Mouse (Mus musculus): ENCODE results near the gene Zmym4.

Gene Zmym4

GRCm38 (mm10) chr4:126927701-126928100 lies 40.2 kb downstream of the Zmym4 start:
- DNase-seq = no peak

DNA sequence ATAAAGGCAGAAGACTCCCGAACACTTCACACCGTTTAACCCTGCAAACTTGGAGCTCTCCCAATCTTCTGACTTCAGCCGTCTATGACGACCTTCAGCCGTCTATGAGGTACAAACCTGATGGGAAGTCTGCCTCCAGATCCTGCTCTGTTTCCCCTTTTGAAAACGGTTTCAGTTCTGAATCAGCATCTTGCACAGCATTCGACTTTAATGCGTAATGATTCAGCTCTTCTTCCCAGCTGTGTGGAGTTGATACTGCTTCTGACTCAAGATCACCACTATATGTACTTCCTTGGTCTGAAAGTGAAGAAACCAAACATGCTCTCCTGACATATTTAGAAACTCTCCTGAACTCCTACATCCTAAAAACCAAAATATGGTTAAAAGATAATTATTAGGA lies 78.1 kb downstream of the Zmym4 start:
- no peak for DNase-seq

DNA sequence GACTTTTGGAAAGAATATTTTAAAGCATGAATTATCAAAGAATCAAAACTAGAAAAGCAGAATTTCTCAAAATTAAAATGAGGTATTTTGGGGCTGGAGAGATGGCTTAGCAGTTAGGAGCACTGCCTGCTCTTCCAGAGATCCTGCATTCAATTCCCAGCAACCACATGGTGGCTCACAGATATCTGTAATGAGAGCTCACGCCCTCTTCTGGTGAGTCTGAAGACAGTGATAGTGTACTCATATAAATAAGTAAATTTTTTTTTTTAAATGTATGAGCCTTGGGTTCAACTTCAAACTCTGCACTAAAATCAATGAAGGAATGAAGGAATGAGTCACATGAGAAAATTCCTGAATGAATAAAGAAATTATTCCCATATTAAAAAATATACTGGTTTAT lies 82.0 kb downstream of the Zmym4 start:
- DNase-seq = no peak

- no peak for DNase-seq
Observed at GRCm38 (mm10) chr4:126883602-126884001, 84.3 kb downstream of the Zmym4 start.

GRCm38 (mm10) chr4:126879560-126880275 lies 88.2 kb downstream of the Zmym4 start:
- DNase-seq = no peak

GRCm38 (mm10) chr4:126872717-126873116 lies 95.2 kb downstream of the Zmym4 start:
- no peak for DNase-seq

- no peak for DNase-seq
Observed at GRCm38 (mm10) chr4:126868699-126869098, 99.2 kb downstream of the Zmym4 start.

DNA sequence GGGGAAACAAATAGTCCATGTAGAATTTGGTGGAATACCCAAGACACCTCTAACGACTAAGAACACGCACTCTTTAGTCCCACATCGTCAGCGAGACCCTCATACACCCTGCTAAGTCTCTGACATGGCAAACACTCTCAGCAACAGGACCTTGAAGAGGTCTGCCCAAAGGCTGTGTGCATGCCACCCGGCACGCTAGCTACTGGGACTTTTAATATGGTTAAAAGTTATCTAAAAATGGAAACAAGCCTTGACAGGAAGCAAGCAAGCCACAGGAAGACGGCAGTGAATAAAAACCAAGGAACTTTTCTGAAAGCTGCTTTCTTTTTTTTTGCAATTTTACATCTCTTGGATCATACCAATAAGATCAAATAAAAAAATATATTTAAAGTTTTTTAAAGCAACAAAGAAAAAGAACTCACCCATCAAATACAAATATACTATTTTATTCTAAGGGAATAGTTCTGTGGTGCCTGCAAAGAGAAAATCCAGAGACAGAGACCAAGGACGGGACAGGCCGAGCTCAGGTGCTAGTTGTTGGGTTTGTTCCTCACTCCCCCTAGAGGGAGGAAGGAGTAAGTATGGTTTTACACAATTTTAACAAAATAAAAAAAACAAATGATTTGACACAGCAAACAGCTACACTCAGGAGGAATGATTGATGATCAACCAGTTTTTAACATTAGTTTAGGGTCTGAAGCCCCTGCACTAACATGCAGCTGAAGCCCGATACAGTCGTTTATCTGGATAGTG lies 106.2 kb downstream of the Zmym4 start:
- no peak for DNase-seq

- no peak for DNase-seq
Observed at GRCm38 (mm10) chr4:126860268-126860986, 107.5 kb downstream of the Zmym4 start.

- DNase-seq = no peak
Observed at GRCm38 (mm10) chr4:126852971-126853370, 115.0 kb downstream of the Zmym4 start.

GRCm38 (mm10) chr4:126850778-126851080 lies 117.2 kb downstream of the Zmym4 start:
- DNase-seq = no peak

GRCm38 (mm10) chr4:126850019-126850777 lies 117.7 kb downstream of the Zmym4 start:
- DNase-seq = no peak

GRCm38 (mm10) chr4:126846971-126847370 lies 121.0 kb downstream of the Zmym4 start:
- DNase-seq = no peak

DNA sequence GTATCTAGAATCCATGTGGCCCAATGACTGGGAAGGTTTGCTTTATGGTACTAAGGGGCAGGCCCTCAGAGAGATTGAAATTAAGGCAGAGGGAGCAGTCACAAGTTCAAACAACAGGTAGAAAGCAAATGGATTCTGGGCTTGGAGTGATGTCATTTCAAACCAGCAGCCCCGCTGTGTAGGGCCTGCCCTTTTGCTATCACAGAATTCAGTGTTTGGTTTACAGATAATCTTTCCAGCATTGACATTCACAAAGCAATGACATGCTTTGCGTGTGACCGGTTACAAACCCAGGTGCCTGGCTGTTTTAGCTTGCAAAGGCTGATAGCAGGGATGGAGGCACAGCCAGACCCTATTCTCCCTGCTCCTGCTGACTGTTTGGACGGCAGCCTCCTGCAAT lies 122.3 kb downstream of the Zmym4 start:
- DNase-seq = no peak

DNA sequence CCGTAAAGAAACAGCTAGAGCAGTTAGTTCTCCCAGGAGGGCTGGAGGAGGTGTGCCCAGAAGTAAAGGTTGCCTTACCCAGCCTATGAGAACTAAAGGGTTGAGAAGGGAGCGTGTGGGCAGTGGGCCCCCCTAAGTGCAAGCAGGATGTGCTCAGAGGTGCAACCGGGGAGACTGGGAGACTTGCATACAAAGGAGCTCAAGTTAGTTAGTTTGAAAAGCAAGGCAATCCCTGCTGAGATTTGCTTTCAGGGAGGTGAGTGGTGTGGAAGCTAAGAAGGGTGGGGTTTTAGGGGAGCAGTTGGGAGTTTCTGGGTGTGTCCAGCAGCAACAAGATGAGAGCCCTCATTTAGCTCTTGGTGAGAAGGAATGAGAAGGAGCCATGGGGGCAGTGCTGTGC lies 125.0 kb downstream of the Zmym4 start:
- DNase-seq = no peak

DNA sequence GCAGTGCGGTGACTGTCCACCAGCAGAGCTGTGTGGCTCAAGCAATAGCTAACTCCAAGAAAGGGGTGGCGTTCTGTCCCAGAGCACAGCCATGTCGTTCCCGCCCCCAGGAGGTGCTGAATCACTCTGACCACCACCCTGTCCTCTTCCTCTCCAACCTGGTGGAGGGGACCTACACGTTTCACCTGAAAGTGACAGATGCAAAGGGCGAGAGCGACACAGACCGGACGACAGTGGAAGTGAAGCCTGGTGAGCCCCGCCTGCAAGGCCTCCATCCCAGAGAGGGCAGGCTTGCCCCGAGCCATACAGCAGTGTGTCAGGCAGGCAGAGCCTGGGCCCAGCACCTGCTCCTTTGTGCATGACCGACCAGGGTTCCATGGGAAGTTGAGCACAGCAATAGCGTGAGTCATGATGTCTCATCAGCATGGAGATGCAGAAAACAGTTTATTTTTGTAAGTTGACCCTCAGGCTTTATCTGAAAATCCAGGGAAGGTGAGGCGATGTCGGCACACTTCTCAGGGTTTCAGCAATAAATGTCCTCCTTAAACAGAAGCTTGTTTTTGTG lies 126.9 kb downstream of the Zmym4 start:
- DNase-seq = no peak

GRCm38 (mm10) chr4:126839873-126840272 lies 128.1 kb downstream of the Zmym4 start:
- DNase-seq = peak; percentile 72

DNA sequence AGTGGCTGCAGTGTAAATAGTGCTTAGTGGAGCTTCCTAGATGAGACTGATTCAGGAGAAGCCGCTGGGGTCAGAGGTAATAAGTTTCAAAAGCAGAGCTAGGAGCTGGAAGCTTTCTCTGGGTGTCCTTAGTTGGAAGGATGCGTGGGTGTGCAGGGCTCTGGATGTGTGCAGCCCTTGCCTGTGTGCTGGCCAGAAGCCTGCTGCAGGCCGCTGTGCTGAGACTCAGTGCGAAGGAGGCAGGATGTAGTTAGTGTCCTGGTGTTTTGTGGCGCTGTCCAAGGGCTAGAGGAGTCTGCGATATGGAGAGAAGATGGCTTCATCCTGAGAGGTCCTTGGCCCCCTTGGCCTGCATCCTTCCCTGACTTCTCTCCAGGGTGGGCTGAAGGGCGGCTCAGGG lies 129.1 kb downstream of the Zmym4 start:
- no peak for DNase-seq

- no peak for DNase-seq
Observed at GRCm38 (mm10) chr4:126831122-126831521, 136.8 kb downstream of the Zmym4 start.

DNA sequence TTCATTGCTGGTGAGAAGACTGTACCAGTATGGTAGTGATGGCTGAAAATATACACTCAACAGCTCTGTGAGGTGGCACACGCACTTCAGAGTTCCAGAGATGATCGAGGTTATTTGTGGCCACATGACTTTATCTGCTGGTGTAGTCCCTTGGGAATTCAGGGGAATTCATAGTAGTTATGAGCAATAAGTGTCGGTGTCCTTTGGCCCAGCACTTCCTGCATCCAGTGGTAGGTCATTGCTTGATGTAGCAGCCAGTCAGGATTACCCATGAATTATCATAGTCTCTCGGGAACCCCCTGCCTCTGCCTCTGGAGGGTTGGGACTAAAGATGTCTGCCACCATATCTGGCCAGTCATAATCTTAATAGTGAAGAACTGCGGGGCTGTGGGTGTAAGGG lies 144.0 kb downstream of the Zmym4 start:
- DNase-seq = no peak

GRCm38 (mm10) chr4:126822891-126823882 lies 144.7 kb downstream of the Zmym4 start:
- no peak for DNase-seq

GRCm38 (mm10) chr4:126814854-126815253 lies 153.1 kb downstream of the Zmym4 start:
- DNase-seq = no peak
